Mouse (Mus musculus) CD8-positive naive resting alpha-beta T cell, adult 2 months (primary cell): ENCODE results near the gene Crat.

Experiments
- DNase-seq, 2 experiments: peaks; one replicate each; pipeline ENCODE4 v3.0.0; 2022; ENCODE audit warnings: low read depth in 2 of 2, low spot score in 2 of 2

Gene Crat

DNA sequence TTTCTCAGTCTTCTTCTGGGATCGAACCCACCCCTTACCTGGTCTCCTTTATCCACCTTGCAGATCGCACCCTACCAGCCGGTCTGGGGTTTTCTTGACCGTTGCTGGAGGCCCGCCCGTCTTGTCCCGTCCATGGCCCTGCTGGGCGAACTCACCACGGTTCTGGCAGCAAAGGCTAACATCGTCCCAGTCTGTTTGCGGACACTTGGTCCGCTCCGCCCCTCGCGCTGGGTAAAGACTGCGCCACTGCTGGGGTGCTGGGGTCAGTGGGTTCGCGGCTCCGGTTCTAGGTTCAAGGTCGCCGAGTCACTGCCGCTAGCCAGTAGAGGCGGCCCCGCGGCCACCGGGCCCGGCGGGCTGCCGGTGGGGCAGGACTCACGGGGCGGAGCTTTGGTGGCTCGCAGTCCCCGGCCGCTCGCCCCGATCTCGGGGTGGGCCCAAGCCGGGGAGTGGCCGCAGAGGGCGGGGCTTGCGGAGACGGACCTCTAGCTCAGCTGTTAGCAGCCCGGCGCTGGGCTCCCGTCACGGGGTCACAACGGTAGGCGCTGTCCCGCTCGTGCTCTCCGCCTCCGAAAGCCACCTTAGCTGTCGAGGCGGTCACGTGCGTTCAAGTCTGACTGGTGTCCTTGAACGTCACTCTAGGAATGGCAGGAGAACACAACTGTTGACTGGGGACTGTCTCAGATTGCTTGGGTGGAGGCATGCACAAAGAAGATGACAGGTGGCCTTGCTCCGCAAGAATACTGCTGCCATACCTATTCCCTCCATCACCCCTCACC lies at the start of gene Crat:
Crat (minus strand) TSS at position 657 of the 779 bp plus-strand sequence.
- no peak for DNase-seq

DNA sequence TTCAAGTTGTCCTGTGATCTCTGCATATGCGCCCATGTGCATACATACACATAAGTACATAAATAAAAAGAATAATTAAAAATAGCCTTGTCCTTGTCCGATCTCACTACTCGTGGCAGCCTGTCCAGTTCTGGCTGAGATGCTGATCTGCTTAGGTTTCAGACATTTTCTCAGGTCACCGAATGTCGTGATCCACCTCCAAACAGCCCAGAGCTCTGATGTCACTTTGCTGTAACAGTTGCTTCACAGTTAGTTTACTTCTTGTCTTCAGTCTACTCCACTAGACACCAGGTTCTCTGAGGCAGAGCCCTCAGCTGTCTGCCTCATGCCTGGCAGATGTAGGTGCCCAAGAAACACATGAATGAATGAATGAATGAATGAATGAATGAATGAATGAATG lies 48.8 kb upstream of the Crat start:
- no peak for DNase-seq

DNA sequence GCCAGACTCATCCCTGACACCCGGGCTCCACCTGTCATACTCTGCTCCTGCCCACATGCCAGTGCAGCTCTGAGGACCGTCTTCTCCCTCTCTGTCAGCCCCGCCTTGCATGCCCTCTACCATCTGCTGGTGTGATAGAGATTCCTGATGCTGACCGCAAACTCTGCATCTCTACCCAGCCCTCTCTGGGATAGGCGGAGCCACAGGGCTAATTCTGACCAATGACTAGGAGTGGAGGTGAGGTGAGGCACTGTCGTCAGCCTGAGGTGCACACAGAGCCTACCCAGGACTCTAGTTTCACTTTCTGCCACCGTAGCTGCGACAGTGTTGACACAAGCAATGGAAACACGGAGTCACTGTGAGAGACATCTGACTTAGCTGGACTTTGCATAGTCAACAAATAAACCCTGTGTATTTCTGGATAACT lies 48.3 kb upstream of the Crat start:
- DNase-seq = peak; percentile 70

DNA sequence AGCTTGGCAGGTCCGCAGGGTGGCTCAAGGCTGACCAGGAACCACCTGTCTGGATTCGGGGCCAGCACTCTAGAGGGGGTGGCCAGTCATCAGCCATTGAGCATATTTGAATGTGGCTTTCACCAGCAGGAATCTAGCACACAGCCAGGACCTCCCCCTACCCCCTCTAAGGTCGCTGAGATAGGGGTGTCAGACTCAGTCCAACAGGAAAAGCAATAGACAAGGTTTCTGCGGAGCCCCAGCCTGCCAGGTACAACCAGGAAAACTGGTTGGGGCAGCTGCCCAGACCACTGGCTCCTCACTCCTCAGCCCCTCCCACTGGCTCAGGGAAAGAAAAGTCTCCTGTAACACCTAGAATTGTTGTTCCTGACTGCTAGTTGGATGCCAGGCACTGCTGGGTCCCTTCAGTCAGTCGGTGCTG lies 47.7 kb upstream of the Crat start:
- DNase-seq = no peak

DNA sequence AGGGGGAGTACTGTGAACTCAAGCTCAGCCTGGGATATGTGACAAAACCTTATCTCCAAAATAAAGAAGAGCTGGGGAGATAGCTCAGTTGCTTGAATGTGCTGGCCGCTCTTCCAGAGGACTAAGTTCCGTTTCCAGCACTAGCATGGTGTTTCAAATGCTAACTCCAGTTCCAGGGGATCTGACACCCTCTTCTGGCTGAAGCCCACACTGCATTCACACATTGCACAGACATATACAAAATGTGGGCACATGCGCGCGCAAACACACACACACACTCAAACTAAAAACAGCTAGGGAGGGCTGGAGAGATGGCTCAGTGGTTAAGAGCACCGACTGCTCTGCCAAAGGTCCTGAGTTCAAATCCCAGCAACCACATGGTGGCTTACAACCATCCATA lies 43.6 kb upstream of the Crat start:
- no peak for DNase-seq

DNA sequence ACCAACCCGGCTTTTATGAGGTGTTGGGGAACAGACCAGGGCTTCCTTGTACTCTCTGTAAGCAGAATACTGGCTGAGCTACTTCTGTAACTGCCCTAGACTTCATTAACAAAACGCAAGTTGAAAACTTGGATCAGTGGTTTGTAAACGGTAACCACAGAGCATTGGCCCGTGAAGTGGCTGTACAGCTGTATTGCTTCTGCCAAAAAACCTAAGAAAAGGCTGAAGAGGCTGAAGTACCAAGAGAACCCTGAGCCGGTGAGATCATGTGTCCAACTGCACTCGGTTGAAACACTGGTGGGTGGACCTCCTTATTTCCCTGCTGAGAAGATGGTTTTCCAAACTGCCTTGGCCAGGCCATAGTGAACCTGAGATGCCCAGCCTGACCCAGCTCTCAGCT lies 42.7 kb upstream of the Crat start:
- DNase-seq = no peak

DNA sequence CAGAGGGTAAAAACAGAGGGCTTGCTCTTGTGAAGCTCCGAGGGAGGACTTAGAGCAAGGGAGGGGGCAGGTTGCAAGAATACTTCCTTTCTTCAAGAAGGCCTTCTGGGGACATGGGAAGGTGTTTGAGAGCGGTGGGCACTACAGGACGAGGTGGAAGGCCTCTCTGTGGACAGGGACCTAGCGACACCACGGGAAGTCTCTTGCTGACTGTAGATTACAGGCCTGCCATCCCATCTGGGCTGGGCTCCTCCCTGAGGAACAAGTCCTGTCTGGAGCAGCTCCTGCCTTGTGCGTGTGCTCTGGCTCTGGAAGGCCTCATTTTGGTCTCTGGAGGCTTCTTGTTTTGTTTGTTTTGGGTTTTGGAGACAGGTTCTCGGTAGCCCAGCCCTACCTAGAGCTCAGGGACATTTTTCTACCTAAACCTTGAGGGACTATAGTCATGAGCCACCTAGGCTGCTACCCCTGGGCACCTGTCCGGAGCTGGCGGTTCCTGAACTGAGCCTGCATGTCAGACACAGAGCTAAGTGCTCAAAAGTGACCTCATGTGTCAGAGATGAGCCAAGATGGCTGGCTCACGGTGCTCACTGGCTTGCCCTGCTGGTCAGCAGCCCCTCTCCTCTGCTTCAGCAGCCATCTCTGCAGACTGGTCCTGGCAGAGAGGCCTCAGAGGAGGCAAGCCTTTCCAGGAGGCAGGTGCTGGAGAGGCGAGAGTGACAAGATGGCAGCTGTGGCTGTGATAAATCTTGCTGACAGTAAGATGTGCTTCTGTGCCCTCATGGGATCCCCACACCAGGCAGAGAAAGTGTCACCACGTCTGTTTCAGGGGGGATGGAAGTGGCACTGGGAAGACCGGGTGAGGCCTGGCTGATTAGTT lies 40.7 kb upstream of the Crat start:
- no peak for DNase-seq

DNA sequence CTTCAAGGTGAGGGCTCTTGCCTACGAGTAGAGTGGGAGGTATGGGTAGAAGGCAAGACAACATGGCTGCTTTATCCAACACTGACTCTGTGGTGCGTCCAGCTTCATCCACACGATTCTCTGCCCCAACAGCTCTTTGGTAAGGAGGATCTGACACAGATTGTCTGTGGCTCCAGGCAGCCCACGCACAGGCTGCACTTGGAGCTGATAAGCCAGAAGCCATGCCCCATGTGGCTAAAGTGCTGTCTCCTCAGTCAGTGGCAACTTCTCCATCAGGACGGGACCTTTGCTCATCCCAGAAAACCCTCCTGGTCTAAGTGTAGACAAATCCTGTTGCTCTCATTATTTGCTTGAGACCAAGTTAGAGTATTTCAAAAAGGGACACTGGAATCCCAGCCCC lies 39.0 kb upstream of the Crat start:
- DNase-seq = no peak

DNA sequence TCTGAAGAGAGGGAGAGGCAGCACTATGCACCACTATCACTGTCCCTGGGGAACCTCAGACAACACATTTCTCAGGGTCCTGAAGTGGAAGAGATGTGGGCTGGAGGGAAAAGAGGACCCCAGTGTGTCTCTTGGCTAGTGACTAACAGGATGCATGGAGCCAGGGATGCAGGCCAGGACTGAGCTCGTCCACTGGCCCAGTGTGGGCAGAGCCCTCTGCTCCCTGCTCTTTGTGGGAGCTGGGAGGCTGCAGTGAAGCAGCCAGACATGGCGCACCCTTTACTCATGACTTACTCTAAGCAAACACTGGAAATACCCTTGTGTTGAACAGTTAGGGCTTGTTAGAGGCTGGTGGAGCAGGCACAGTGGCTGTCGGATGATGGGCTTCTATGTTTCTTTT lies 38.0 kb upstream of the Crat start:
- DNase-seq = no peak

DNA sequence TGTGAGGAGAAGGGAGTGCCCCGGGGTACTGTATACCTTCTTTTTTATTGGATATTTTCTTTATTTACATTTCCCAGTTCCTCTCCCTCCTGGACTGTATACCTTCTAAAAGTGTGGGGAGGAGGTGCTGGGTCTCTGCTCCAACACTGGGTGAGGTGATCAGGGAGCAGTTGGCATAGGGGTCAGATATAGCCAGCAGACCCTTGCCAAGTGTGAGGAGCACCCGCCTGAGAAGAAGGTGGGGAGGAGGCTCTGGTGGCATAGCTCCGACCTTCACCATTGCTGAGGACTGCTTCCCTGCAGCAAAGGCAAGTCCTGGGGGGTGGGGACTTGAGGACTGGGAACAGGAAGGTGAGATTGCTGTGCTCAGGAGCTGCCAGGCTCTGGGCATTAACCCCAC lies 35.9 kb upstream of the Crat start:
- DNase-seq = no peak

DNA sequence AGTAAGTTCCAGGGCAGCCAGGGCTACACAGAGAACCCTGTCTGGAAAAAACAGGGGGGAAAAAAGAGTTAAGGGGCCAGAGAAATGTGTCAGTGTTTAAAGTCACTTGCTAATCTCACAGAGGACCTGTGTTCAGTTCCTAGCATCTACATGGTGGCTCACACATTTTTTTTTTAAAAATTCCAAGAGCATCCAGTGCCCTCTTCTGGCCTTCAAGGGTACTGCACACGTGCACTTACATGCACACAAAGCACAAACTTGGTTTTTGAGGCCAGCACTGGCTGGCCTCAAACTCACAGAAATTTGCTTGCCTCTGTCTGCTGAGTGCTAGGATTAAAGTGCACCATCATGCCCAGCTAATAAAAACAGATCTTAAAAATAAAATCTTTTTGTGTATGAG lies 34.9 kb upstream of the Crat start:
- no peak for DNase-seq

DNA sequence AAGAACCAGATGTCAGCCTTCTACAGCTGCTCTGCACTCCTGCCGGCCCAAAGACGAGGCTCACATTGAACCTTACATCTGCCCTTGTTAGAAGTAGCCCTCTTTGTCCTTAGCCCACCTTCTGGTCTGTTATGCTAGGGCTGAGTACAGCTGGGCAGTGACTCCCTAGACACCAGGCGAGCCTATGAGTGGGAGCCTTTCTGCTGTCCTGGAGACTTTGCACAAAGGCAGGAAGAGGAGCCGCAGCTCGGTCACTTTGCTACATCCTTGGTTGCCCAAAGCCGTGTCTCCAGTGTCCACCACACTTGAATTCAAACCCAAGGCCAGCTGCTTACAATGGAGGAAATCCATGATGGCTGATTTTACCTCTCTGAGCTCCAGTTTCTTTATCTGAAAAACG lies 32.8 kb upstream of the Crat start:
- DNase-seq = no peak

DNA sequence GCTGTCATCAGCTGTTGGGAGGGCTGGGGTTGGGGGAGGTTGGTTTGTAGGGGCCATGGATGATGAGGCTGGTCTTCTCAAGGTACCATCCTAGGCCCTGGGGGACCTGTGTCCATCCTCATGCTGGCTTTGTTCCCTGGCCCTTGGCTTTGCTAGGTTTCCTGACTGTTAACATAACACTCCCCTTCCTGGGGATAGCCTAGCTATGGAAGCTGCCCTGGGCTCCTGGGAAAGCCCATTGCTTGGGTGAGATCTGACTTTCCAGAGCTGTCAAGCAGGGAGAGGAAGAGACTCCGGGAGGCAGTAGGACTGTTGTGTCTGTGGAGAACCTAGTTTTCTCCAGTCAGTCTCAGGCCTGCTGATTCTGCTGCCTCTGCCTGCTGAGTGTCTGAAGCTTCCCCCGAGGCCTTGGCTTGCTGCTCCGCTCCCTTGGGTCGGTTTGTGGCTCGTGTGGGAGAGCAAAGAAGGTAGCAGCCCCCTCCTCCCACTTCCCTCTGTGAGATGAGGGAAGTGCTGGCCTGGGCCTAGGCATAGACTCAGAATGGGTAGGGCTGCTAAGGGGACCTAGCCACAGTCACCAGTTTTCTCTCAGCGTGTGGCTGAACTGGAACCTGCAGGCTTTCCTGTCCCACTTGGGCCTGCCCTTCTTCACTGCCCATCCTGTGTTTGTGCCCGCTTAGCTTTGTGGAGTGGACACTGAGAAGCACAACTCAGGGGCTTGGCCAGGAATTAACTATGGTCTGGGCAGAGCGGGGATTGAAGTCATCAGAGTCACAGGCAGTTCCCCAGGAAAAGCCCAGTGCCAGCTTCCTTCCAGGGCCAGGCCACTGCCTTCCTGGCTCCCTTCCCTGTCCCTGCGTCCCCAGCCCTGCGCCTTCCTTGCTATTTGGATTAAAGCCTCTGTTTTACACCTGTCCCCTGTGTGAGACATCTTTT lies 31.5 kb upstream of the Crat start:
- DNase-seq = no peak

DNA sequence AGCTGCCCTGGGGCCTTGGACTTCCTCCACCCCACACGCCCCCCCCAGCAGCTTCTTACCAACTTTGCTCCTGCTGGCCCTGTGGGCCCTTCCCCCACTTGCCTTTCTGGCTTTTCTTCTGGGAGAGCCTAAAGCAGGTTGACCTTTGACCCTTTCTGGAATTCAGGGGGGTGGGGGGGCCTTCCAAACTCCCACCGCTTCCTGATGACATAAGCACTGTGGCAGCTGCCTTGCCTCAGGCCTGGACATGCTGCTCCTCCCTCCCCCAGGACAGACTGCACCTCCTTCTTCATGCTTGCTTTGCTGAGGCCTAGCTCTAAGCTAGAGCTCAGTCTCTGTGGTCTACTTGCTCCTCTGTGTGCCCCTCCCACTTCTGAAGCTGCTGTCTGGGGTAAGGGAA lies 29.7 kb upstream of the Crat start:
- DNase-seq = no peak

DNA sequence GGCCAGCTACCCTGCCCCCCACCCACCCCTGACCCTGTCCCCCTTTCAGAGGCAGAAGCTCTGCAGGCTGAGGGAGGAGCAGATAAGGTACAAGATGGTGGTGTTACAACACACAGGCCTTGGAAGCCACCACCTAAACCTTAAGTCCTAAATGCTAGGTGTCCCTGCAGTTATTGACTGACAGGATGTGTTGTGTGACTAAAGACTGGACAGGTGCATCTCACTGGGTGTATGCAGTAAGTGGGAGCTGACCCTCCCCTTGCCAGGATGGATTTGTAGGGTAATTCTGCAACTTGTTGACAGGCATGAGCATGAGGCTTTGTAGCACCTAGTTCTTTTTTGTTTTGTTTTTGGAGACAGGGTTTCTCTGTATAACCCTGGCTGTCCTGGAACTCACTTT lies 28.8 kb upstream of the Crat start:
- no peak for DNase-seq

DNA sequence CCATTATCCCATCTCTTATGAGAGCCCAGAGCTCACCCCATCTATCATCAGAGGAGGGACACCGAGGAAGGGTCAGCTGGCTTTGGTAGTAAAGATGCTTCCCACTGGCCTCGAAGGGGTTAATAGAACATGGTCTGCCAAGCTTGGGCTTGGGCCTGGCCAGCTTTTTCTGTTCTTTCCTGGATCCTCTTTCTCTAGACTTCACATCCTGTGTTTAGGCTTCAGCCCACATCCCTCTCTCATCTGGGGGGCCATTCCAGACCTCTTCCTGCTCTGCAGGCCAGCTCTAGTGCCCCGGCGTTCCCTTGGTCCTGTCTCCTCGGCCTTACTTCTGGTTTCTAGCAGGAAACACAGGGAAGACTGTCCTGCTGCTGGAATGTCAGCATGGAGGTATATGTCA lies 28.4 kb upstream of the Crat start:
- DNase-seq = no peak

DNA sequence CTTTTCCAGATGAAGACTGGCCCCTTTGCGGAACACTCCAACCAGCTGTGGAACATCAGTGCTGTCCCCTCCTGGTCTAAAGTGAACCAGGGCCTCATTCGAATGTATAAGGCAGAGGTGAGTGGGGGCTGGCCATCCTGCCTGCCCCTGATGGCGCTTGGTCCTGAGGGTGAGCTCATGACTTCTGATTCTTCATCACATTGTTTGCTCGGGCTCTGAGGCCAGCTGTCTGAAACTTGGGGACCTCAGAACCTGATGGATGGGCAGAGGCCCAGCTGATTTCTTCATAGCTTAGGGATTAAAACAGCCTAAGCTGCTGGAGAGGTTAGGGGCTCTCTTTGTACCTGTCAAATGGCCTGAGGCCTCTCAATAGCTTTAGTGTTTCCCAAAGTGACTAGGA lies 27.7 kb upstream of the Crat start:
- DNase-seq = no peak

DNA sequence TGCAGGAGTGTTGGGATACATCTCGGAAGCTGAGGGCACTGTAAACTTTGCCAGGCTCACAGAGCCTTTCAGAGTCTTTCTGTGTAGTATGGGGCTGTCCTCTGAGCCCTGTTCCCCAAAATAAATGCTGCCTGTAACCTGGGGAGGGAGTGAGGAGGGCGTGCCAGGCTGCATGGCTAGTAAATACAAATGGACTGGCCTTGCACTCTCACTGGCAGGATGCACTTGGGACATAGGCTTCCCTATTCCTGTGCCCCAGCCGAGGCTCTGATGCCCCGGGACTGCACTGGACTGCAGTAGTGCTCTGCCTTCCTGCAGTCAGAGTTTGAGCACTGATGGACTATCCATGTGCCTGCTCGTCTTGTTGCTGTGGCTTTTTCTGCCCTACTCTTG lies 26.9 kb upstream of the Crat start:
- DNase-seq = no peak

DNA sequence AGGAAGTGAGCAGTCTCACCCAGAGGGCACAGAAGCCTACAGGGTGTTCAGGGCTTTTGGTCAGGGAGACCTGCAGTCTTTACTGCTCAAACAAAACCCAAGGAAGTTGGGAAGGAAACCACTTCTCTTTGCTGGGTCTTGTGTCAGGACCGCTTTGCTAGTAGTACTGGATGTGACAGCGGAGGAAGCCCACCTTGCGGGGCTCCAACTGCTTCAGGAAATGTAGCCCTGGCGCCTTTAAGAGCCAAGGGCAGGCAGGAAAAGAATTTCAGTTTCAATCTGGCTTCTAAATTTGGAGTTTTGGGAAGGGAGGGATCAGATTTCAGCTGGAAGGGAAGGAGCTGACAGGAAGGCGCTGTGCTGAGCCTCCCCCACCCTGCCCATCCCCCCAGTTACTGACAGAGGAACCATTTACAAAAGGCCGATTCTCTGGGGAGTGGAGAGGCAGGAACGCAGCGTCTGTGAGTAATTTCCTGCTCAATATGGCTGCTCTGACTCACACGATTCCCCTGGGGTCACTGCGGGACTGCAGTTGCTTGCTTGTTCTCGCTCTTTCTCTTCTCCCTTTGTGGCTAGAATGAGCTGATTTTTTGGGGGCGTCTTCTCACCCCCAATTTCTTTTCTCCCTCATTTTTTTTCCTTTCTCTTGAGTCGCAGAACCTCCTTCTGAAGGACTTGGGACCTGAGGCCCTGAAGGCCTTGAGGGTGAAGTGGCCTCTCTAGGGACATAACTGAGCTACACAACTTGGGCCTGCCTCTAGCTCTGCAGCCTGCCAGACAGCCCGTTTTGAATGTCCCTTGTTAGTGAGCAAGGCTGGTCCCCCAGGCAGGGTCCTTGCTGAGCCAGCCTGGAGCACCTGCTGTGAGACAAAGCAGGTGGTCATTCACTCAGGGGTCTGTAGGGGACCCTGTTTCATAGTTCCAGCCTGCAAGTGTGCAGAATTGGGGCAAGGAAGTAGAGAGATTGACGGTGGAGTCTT lies 26.2 kb upstream of the Crat start:
- DNase-seq = peak; percentile 17 to 37
